Mouse (Mus musculus) hematopoietic stem cell, adult 5-6 weeks (primary cell): ENCODE measurements at regions not wholly inside any gene's neighbourhood (a gene's known extent, or its start where the extent isn't known, plus 50 kb on each side); places are given as distances from the start of the nearest gene placed in this dataset.
A peak's percentile ranks its signal among the peaks of the same experiment; 100 is the strongest.

Source experiments
- ATAC-seq, 2 experiments: fragments of 125-278 bp in 1 of 2; replicated peaks in 1 of 2; 2 replicates each; pipeline ENCODE4 v1.8.0; 2016 to 2017; ENCODE audit warnings: inconsistent platforms in 2 of 2, mild to moderate bottlenecking in 2 of 2, moderate number of reproducible peaks in 2 of 2, low read depth in 1 of 2, moderate TSS enrichment in 1 of 2; ENCODE audit not compliant: low FRiP score in 2 of 2, poor library complexity in 2 of 2, severe bottlenecking in 2 of 2, insufficient read depth in 1 of 2, low TSS enrichment in 1 of 2

DNA sequence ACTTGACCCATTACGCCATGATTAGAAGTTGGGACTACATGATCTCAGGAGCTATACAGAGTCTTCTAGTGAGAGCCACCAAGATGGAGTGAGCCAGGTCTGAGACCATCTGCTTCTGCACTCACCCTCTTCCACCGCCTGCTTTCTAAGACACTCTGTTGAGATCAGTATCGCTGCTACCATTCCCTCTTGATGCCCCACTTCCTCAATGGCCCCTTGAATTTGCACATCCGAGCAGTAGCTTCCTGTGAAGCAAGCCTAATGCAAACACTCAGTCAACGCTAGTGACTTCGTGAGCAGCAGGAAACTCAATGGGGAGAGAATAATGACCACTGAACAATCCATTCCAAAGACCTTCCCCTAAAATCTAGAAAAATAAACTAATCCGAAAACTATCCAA is 160.7 kb upstream of the Olig3 start:
- peak in 1 of 2 experiments; percentile 36; a peak in 1 of 4 replicates for ATAC-seq

DNA sequence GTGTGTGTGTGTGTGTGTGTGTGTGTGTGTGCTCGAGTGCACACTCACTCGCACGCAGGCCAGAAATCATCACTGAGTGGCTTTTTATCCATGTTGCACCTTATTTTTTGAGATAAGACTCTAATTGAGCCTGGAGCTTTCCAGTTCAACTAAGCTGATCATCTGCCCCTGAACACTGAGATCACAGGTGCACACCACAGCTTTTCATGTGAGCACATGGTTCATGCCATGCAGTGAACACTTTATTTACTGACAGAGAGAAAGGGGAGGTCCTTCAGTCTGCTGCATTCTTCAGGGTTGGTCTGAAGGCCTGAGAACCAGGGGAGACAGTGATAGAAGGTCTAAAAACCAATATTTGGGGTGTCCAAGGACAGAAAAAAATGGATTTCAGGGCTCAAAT is 161.7 kb upstream of the Olig3 start:
- ATAC-seq, result no peak

DNA sequence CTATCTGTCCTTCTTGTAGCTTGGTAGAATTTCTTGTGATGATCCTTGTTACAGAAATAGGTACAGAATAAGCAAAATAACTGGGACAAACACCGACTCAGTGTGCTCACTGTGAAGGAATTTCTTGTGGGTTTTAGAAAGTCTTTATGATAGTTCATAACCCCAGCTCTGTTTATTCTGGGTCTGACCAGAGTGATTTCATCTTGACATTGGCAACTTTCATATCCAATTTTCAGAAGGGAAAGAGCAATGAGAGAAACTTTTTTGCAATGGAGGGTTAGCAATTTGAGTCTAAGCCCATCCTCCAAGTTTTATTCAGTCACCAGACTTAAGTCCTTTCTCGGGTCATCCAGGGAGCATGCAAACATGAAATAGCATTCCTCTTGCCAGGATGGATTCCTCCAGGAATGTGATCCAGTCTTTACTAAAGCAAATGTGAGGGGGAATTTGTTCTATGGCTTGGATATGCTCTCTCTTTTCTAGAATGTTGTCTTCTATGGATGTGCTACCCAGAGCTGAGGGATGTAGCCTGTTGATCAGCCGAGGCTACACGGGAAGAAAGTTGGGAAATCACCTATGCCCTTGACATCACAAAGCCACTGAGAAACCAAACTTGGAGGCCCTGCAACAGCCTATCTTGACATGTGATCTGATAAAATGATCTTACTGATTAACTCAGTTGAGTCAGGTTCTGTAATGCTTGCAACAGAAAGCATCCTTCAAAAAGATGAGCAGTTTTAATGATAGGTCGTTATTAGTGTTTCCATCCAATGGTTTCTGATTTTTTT is 163.2 kb upstream of the Olig3 start:
- ATAC-seq, result no peak

GRCm38 (mm10) chr10:19192221-19192620 is 164.1 kb upstream of the Olig3 start:
- no peak for ATAC-seq

GRCm38 (mm10) chr10:19188082-19188742 is 168.1 kb upstream of the Olig3 start:
- ATAC-seq, result no peak

- no peak for ATAC-seq
Measured at GRCm38 (mm10) chr10:19187716-19188081, 168.6 kb upstream of the Olig3 start.

- no peak for ATAC-seq
Measured at GRCm38 (mm10) chr10:19187084-19187615, 169.2 kb upstream of the Olig3 start.

GRCm38 (mm10) chr10:19185790-19186581 is 170.3 kb upstream of the Olig3 start:
- peak; percentile 87 to 91 for ATAC-seq

DNA sequence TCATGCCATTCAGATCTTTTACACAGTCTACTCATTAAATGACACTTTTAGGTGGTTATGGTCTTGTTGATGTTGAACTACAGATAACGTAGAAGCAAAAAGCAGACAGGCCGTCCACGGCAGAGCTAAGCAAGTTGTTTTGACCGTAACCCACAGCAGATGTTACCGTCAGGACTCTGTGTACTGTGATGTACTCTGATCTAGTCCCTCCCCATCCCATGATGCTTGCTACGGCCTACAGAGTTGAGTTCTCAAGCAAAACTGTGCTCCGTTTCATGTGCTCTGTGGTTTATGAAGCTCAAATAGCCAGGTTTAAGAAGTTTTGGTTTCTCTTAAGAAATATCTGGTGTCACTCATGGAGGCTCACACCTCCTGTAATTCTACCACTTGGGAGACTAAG is 169.4 kb upstream of the Tnfaip3 start:
- ATAC-seq, result no peak

GRCm38 (mm10) chr10:19177895-19178294 is 162.4 kb upstream of the Tnfaip3 start:
- no peak for ATAC-seq

- ATAC-seq, result no peak
Measured at GRCm38 (mm10) chr10:19177414-19177813, 162.0 kb upstream of the Tnfaip3 start.

GRCm38 (mm10) chr10:19176249-19176648 is 160.8 kb upstream of the Tnfaip3 start:
- ATAC-seq, result no peak

- no peak for ATAC-seq
Measured at GRCm38 (mm10) chr10:19171834-19172233, 156.4 kb upstream of the Tnfaip3 start.

GRCm38 (mm10) chr10:19170596-19170995 is 155.1 kb upstream of the Tnfaip3 start:
- peak; percentile 39 to 40; a peak in 2 of 4 replicates for ATAC-seq

- no peak for ATAC-seq
Measured at GRCm38 (mm10) chr10:19169272-19169671, 153.8 kb upstream of the Tnfaip3 start.

- no peak for ATAC-seq
Measured at GRCm38 (mm10) chr10:19168362-19168761, 152.9 kb upstream of the Tnfaip3 start.

DNA sequence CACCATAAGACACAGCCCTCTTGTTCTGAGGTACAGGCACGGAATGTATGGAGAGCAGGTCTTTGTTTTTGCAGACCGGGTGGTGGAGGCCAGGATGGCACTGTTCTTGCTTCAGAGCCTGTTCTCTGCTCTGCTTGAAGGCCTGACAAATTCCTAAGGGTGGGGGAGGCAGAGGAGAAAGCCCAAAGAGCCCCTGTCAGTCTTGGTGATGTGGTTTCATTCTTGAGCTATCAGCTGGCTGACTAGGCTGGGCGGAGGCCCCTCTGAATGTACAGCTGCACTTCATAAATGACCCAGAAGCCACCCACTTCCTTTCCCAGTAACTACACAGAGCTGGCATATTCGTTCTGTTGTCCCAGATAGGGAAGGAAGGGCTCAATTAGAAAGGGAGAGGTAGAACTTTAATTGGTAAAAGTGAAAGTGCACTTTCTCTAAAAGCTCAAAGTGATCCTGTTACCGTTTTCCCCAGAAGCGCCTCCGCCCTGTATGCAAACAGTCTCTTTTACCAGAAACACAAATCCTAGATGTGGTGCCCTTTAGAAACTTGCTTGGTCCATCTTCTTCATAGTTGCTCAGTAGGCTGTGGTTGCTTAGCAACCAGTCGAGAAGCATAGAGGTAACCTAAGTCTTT is 152.3 kb upstream of the Tnfaip3 start:
- peak; percentile 70 to 77 for ATAC-seq
